Mouse (Mus musculus) layer of hippocampus, adult 18-20 months (tissue): ENCODE measurements around the gene Olfr1356. TPM values are rescaled to one million over a fixed set of nuclear protein-coding genes. Genes with fewer than 3 reads are reported as not detected.
"Not testable (repeated sequence)": the region's sequence is repeated elsewhere in the genome, so short reads cannot be mapped to it uniquely, and the experiment has no call there.

Source experiments
- DNase-seq, 2 experiments: peaks; one replicate each; pipeline ENCODE4 v3.0.0; 2022; ENCODE audit warnings: low spot score in 2 of 2
- long read RNA-seq: library from polyadenylated mRNA; stranded (forward); transcript quantifications from one replicate; pipeline ENCODE4 v2.0.0, GENCODE M21; 2021
- total RNA-seq, 2 experiments: library from RNA; stranded (reverse); gene quantifications; 2 replicates each; pipeline ENCODE4 v1.2.3; 2021

The Olfr1356 gene
- total RNA-seq, result not detected
- long read RNA-seq, result 0 reads

DNA sequence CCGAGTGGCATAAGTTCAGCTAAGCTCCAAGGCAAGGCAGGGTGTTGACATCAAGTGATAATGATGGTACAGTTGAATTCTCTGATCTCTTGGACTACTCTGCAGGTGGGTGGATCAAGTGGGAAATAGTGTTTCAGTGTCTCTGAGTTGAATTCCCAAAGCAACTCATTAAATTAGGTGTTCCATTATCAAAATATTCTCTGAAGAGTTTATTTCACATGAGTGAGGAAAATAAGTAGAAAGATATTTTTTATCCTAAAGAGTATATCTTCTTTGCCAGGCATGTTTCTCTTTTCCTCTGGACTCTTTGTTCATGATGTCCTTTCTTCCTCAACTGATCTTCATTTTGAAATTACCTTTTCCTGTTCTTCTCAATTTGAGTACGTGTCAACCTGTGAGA lies at the start of gene Olfr1356:
Olfr1356 (minus strand) TSS at position 101 of the 400 bp plus-strand sequence.
- no peak for DNase-seq

- DNase-seq, result no peak
Measured at GRCm38 (mm10) chr10:78875240-78875639, 23.3 kb upstream of the Olfr1356 start, which contains the start of gene Olfr1355. Gene Olfr1355 (plus strand): TSS chr10:78875540.

DNA sequence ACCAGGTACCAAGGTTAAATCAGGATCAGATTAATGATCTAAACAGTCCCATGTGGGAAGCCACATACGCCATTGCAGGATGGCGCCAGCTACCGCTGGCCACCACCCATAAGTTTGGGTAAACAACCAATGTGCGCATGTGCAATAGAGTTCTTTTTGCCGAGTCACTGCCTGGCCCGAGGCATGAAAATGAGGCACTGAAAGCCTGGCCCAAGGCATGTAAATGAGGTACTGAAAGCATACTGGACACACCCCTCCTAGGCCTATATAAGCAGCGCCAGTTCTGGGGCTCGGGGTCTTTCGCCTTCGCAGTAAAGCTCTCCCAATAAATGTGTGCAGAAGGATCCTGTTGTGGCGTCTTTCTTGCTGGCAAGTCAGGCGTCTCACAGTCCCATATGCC lies 11.5 kb downstream of the Olfr1356 start:
- DNase-seq, result not testable (repeated sequence)

GRCm38 (mm10) chr10:78812358-78813060 lies 39.5 kb downstream of the Olfr1356 start:
- DNase-seq, result peak; percentile 76 to 82

- no peak for DNase-seq
Measured at GRCm38 (mm10) chr10:78801449-78801848, 50.5 kb downstream of the Olfr1356 start.

Other genes starting within 250 kb of the Olfr1356 start
- gene Olfr1357, start 234.1 kb downstream of the Olfr1356 start, total RNA-seq, result not detected
- gene Casp14, start 133.9 kb downstream of the Olfr1356 start, total RNA-seq, result not detected
- gene Ccdc105, start 99.1 kb downstream of the Olfr1356 start, total RNA-seq, result under 1 TPM; 0.56 to 0.72 TPM
- 10 to 100 TPM; 11.0 to 13.7 TPM for gene Slc1a6, start 71.7 kb downstream of the Olfr1356 start, total RNA-seq
- gene Olfr1355, start 23.4 kb upstream of the Olfr1356 start, total RNA-seq, result not detected
- gene Olfr1354, start 61.0 kb upstream of the Olfr1356 start, total RNA-seq, result not detected
- gene Olfr8, start 98.5 kb upstream of the Olfr1356 start, total RNA-seq, result not detected
- gene Olfr1353, start 111.1 kb upstream of the Olfr1356 start, total RNA-seq, result not detected
- not detected for gene Olfr1352, start 128.9 kb upstream of the Olfr1356 start, total RNA-seq
- not detected for gene Olfr1351, start 160.3 kb upstream of the Olfr1356 start, total RNA-seq
- gene Olfr57, start 176.6 kb upstream of the Olfr1356 start, total RNA-seq, result not detected
- 10 to 100 TPM; 19.3 to 20.0 TPM for gene 2610008E11Rik, start 245.4 kb upstream of the Olfr1356 start, total RNA-seq